Mouse (Mus musculus): ENCODE results near the gene Kctd17.

- TF ChIP-seq TAL1 (conservative IDR thresholded peaks at IDR 0.05; ENCODE audit: low read depth, low read length) (no peak), CTCF (IDR thresholded peaks at IDR 0.05; ENCODE audit: low read depth, low read length) (no peak)
Observed at GRCm38 (mm10) chr15:78435681-78436080, 7.3 kb downstream of the Kctd17 start.

All from G1E (cell line).